Mouse (Mus musculus) kidney, embryonic 16.5 days (tissue): ENCODE measurements around the gene Atf5. TPM values are rescaled to one million over a fixed set of nuclear protein-coding genes. Genes with fewer than 3 reads are reported as not detected.
A peak's percentile ranks its signal among the peaks of the same experiment; 100 is the strongest.

Experiments used
- ATAC-seq: fragments of 200-750 bp; cut with Nextera tagmentation; 2 replicates; pipeline ENCODE4 v1.8.0; 2017; ENCODE audit warnings: moderate TSS enrichment; ENCODE audit not compliant: low FRiP score, low TSS enrichment
- H3K27ac ChIP-seq: fragments of 300-500 bp; sonication (generic); 2 replicates; pipeline ENCODE4 v1.5.1; 2014; ENCODE audit warnings: low read length
- H3K27me3 ChIP-seq: fragments of 300-500 bp; sonication (generic); 2 replicates; pipeline ENCODE4 v1.6.1; 2014; ENCODE audit warnings: low read length, control low read depth, mixed read lengths; ENCODE audit not compliant: insufficient read depth
- H3K36me3 ChIP-seq: fragments of 300-500 bp; sonication (generic); 2 replicates; pipeline ENCODE4 v1.6.1; 2014; ENCODE audit warnings: low read length, control low read depth, mixed read lengths; ENCODE audit not compliant: insufficient read depth
- H3K4me1 ChIP-seq: fragments of 300-500 bp; sonication (generic); 2 replicates; pipeline ENCODE4 v1.6.1; 2014; ENCODE audit warnings: low read length, control low read depth, mixed read lengths; ENCODE audit not compliant: insufficient read depth
- H3K4me2 ChIP-seq: fragments of 300-500 bp; sonication (generic); replicated peaks from 2 replicates; pipeline ENCODE4 v1.6.1; 2014; ENCODE audit warnings: low read depth, low read length
- H3K4me3 ChIP-seq: fragments of 300-500 bp; sonication (generic); 2 replicates; pipeline ENCODE4 v1.5.1; 2014; ENCODE audit warnings: mild to moderate bottlenecking, low read length
- H3K9ac ChIP-seq: fragments of 300-500 bp; sonication (generic); replicated peaks from 2 replicates; pipeline ENCODE4 v1.6.1; 2014; ENCODE audit warnings: low read length
- H3K9me3 ChIP-seq: fragments of 300-500 bp; sonication (generic); 2 replicates; pipeline ENCODE4 v1.6.1; 2016; ENCODE audit warnings: low read length, control low read depth
- WGBS: fragments of 180-500 bp; shearing (Covaris S2); extraction: QIAGEN DNeasy Blood & Tissue Kit; methylation state at CpG from one replicate; pipeline ENCODE4 v1.1.7; 2014; 5-methylcytosine and 5-hydroxymethylcytosine counted together
- polyA plus RNA-seq: library from polyadenylated mRNA; unstranded; fragments of >200 nt; fragmentation: Nextera tagmentation; extraction: Ambion mirVana; gene quantifications from 2 replicates; pipeline ENCODE4 v1.2.1, GENCODE M21; 2015

Gene Atf5
- polyA plus RNA-seq, 1 experiment from 2014 or later, result 3.5 TPM

DNA sequence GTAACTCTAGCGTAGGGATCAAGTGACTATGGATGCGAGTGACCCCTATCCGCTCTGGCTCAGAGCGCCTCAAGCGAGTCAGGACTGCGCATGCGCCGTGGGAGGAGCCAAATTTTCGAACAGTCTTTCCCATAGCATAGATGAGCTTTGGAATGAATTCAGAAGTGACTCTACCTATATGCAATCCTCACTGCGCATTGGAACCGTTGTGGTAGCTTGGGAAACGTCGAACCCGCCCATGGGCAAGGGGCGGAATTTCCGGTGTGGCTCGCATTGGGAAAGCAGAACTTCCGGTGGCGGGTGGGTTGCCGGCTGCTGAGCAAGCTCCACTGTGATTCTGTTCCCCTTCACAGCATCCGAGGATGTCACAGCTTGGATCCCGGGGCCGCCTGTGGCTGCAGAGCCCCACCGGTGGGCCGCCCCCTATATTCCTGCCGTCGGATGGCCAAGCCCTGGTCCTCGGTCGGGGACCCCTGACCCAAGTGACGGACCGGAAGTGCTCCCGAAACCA is 40.6 kb upstream of the Atf5 start, which contains the start of gene Pnkp:
Gene Pnkp, plus strand, starts transcription at position 98 of the 511 bp plus-strand sequence.
- peak within 1 kb of the TSS; percentile 95 for H3K27ac ChIP-seq
- H3K36me3 ChIP-seq, result peaks cover 18% of the 10 kb centered on the region; the same call in 1 of the 2 replicates
- no peaks in the 10 kb centered on the region for H3K9me3 ChIP-seq
- no peaks in the 10 kb centered on the region for H3K27me3 ChIP-seq
- peak within 1 kb of the TSS; percentile 90 for H3K9ac ChIP-seq
- peaks cover 57% of the 10 kb centered on the region for H3K4me1 ChIP-seq
- H3K4me2 ChIP-seq, result peak within 1 kb of the TSS; percentile 93
- under 1% methylated on average over 32 of the region's 32 CpGs for WGBS
- H3K4me3 ChIP-seq, result peak within 1 kb of the TSS; percentile 86
- ATAC-seq, result peak; percentile 5; the same call in 1 of the 2 replicates

DNA sequence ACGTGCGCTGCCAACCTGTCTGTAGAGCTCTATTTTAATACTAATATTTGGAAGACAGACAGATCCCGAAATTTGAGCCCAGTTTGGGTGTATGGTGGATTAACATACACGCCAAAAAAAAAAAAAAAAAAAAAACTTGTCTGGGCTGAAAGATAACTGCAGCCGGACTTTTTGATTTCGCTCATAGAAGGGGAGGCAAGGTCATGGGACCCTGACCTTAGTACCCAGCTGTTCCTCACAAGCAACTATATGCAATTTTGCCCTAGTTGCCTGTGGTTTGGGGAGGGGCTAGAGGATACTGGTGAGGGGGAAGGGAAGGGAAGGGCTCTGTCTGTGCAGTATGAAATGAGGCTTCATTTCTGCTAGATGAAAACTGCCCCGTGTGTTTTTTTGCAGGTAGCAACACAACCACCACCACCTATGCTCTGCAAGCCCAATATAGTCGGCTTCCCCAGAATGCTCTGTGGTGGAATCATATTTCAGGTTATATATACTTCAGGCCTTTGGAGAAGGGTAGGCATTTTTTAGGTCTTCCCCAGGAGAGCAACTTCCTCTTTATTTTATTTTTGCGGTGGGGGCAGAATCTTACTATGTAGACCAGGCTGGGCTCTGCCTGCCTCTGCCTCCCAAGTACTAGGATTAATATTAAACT is 39.9 kb upstream of the Atf5 start:
- ATAC-seq, result no peak
- H3K4me2 ChIP-seq, result peak overlapping the region; percentile 93
- H3K4me1 ChIP-seq, result peaks cover 57% of the 10 kb centered on the region
- WGBS, result 64% methylated on average over 9 of the region's 9 CpGs
- no peaks in the 10 kb centered on the region for H3K9me3 ChIP-seq
- peaks cover 16% of the 10 kb centered on the region; the same call in 1 of the 2 replicates for H3K36me3 ChIP-seq
- H3K27me3 ChIP-seq, result no peaks in the 10 kb centered on the region
- H3K27ac ChIP-seq, result peak overlapping the region; percentile 95
- H3K4me3 ChIP-seq, result peak overlapping the region; percentile 86
- H3K9ac ChIP-seq, result peak overlapping the region; percentile 90; the same call in 1 of the 2 replicates

DNA sequence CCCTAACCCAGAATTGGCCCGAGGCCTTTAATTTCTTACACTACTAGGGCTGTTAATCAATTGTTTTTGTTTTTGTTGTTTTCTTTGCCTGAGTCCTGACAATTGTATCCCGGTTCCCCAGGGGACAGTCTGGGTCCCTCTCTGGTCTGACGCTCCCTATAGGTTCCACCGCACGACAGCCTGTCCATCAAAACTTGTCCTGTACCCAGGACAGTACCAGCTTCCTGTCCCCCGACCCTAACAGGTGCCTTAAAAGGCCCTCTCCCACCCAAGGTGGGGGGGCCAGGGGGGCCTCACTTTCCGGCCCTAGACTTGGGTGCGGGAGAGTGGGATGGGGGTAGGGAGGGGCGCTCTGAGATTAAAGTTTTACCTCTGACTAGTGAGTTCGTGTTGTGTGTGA is 38.6 kb upstream of the Atf5 start:
- Histone ChIP-seq H3K4me2 (peak overlapping the region; percentile 95), H3K4me1 (peaks cover 61% of the 10 kb centered on the region), H3K9me3 (no peaks in the 10 kb centered on the region), H3K9ac (peak overlapping the region; percentile 77), H3K27ac (peak overlapping the region; percentile 99), H3K27me3 (no peaks in the 10 kb centered on the region), H3K4me3 (peak overlapping the region; percentile 60), H3K36me3 (peaks cover 15% of the 10 kb centered on the region; the same call in 1 of the 2 replicates)
- no peak for ATAC-seq
- WGBS, result 26% methylated on average over 10 of the region's 10 CpGs

DNA sequence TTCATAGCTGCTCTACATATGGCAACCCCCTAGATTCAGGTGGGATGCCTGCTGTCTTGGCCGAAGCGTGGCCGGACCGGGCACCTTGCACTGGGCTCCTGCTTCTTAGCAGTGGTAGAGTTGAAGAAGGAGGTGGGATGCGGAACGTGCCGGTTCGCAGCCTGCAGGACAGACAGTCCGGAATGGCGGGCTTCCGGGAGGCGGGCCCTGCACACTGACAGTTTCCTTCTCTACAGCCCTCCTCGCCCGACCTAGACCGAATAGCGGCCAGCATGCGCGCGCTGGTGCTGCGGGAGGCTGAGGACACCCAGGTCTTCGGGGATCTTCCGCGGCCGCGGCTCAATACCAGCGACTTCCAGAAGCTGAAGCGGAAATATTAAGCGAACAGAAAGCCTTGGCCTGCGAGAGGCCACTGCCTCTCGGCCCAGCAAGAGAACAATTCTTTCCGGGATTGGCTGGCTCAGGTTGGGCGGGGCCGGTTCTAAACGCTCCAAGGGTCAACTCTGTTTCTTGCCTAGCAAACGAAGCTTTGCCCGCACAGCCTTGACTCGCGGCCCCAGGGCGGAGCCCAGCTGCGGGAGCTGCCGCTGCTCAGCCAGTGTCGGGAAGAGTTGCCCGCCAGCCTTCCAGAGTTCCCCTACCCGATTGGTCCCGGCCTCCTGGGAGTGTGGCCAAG is 38.0 kb upstream of the Atf5 start:
- no peaks in the 10 kb centered on the region for H3K9me3 ChIP-seq
- H3K4me3 ChIP-seq, result peak overlapping the region; percentile 60
- peak overlapping the region; percentile 95 for H3K4me2 ChIP-seq
- H3K36me3 ChIP-seq, result peaks cover 15% of the 10 kb centered on the region; the same call in 1 of the 2 replicates
- peak overlapping the region; percentile 99 for H3K27ac ChIP-seq
- no peaks in the 10 kb centered on the region for H3K27me3 ChIP-seq
- peaks cover 61% of the 10 kb centered on the region for H3K4me1 ChIP-seq
- 1% methylated on average over 45 of the region's 45 CpGs for WGBS
- peak overlapping the region; percentile 77 for H3K9ac ChIP-seq
- ATAC-seq, result peak; percentile 69

DNA sequence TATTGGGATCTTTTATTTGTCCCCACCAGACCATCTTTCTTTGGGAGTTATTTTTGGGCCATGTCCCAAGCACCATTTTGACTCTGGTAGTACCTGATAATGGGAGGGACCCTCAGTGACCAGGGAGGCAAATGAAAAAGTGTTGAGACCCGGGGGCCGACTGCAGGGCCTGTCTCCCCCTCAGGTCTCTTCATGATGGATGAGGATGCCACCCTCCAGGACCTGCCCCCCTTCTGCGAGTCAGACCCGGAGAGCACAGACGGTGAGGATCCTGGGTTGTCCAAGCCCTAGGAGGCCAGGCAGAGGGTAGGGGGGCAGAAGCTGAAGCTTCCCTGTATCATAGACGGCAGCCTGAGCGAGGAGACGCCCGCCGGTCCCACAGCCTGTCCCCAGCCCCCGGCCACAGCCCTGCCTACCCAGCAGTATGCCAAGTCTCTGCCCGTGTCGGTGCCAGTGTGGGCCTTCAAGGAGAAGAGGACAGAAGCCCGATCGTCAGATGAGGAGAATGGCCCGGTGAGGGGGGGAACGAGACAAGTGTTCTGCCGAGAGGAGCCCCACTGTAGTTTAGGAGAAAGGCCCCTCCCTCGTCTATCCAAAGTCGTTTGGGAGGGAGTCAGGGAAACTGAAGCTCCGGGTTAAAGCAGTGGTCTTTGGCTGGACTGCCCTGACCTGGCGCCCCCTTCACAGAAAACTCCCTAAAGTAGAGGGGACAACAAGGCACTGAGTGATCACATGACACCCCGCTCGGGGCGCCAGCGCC is 37.3 kb upstream of the Atf5 start:
- Histone ChIP-seq H3K4me3 (peak overlapping the region; percentile 60), H3K27me3 (no peaks in the 10 kb centered on the region), H3K4me2 (peak overlapping the region; percentile 95), H3K9ac (peak overlapping the region; percentile 77), H3K4me1 (peaks cover 61% of the 10 kb centered on the region), H3K9me3 (no peaks in the 10 kb centered on the region), H3K36me3 (peaks cover 15% of the 10 kb centered on the region; the same call in 1 of the 2 replicates), H3K27ac (peak overlapping the region; percentile 99)
- no peak for ATAC-seq
- WGBS, result 24% methylated on average over 26 of the region's 26 CpGs

DNA sequence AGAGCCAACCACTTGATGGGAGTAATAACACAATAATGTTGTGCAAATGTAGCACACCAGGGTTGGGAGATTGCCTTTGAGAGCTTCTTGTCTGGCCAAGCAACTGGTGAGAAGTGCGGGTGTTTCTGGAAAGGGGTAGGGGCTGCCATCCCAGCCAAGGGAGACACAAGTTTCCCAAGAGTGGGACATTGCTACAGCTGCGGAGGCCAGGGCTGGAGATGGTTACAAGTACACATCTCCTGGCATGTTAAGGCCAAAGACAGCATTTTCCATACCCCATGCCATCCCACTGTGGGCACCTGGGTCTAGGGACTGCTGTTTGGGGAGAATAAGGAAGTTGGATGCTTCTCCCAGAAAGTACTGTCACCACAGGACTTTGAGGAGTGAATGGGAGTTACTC is 36.6 kb upstream of the Atf5 start:
- ATAC-seq, result no peak
- H3K4me3 ChIP-seq, result no peak overlapping the region; the same call in 1 of the 2 replicates
- H3K4me1 ChIP-seq, result peaks cover 56% of the 10 kb centered on the region
- H3K27me3 ChIP-seq, result no peaks in the 10 kb centered on the region
- WGBS, result 92% methylated on average over 2 of the region's 2 CpGs
- peaks cover 15% of the 10 kb centered on the region; the same call in 1 of the 2 replicates for H3K36me3 ChIP-seq
- H3K9me3 ChIP-seq, result no peaks in the 10 kb centered on the region
- H3K27ac ChIP-seq, result peak overlapping the region; percentile 99
- peak overlapping the region; percentile 77 for H3K9ac ChIP-seq
- H3K4me2 ChIP-seq, result 0 out of 2 replicates have a peak overlapping the region, but pooled peaks have one; percentile 95

DNA sequence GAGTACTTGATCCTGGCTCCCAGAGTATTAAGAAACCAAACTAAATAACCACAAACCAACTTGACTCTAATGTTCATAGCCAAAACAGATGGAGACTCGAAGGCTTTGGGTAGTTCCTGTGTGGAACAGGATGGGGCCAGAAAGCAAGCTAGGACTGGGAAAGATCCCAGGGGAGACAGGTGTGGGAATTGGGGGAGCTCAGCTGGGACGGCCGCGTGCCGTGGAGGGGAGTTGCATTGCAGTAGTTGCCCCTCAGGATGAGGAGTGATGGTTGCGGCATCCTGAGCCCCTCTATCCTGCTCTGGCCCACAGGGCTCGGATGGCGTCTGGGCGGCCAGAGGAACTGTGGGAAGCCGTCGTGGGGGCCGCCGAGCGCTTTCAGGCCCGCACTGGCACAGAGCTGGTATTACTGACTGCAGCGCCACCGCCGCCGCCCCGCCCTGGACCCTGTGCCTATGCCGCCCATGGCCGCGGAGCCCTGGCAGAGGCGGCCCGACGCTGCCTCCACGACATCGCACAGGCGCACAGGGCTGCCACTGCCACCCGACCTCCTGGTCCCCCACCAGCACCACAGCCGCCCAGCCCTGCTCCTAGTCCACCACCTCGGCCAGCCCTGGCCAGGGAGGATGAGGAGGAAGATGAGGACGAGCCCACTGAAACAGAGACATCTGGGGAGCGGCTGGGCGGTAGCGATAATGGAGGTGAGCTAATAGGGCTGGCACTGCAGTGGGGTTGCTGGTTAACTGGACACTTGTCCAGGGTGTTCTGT is 36.0 kb upstream of the Atf5 start:
- Histone ChIP-seq H3K9ac (no peak overlapping the region; the same call in 1 of the 2 replicates), H3K4me1 (peaks cover 56% of the 10 kb centered on the region), H3K27me3 (no peaks in the 10 kb centered on the region), H3K4me2 (no peak overlapping the region), H3K27ac (no peak overlapping the region), H3K9me3 (no peaks in the 10 kb centered on the region), H3K36me3 (peaks cover 15% of the 10 kb centered on the region; the same call in 1 of the 2 replicates), H3K4me3 (no peak overlapping the region)
- ATAC-seq, result no peak
- 87% methylated on average over 36 of the region's 36 CpGs for WGBS

DNA sequence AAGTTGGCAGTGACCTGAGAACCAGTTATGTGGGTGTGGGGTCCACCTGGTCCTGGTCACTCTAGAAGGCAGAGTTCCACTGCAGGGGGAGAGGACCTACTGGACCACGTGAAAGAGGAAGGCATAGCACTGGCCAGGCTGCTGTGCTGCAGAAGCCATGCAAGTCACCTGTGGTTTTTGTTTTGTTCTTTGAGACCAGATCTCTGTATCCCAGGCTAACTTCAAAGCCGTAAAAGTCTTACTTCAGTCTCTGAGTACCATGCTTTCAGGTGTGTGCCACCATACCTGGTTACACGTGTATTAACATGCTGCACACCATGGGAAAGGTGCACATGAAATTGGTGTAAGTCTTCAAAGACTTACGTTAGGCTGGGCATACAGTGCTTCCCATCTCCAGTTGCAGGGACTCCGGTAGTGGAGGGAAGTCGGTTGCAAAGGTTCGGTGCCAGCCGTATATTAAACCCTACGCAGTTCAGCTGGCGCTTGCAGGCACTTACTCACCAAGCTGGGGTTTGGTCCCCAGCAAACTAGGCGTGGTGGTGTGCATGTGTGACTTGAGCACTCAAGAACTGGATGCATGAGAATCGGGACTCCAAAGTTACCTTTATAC is 35.3 kb upstream of the Atf5 start:
- Histone ChIP-seq H3K4me2 (no peak overlapping the region), H3K4me3 (no peak overlapping the region), H3K36me3 (peaks cover 17% of the 10 kb centered on the region), H3K9me3 (no peaks in the 10 kb centered on the region), H3K27me3 (no peaks in the 10 kb centered on the region), H3K27ac (no peak overlapping the region), H3K9ac (peak overlapping the region; percentile 20; the same call in 1 of the 2 replicates), H3K4me1 (peaks cover 58% of the 10 kb centered on the region)
- no peak for ATAC-seq
- 90% methylated on average over 12 of the region's 12 CpGs for WGBS
